Mouse (Mus musculus) stomach, embryonic 16.5 days (tissue): Measurements from ENCODE around the gene Ankrd28. TPM values are rescaled to one million over a fixed set of nuclear protein-coding genes. Genes with fewer than 3 reads are reported as not detected.
A peak's percentile ranks its signal among the peaks of the same experiment; 100 is the strongest.

Experiments
- ATAC-seq: fragments of 200-750 bp; cut with Nextera tagmentation; 2 replicates; pipeline ENCODE4 v1.8.0; 2017; ENCODE audit warnings: moderate number of reproducible peaks, moderate TSS enrichment; ENCODE audit not compliant: insufficient read depth, low FRiP score
- H3K27ac ChIP-seq: fragments of 300-500 bp; sonication (generic); 2 replicates; pipeline ENCODE4 v1.5.1; 2014; ENCODE audit warnings: low read length
- H3K27me3 ChIP-seq: fragments of 300-500 bp; sonication (generic); 2 replicates; pipeline ENCODE4 v1.6.1; 2014; ENCODE audit warnings: low read length, control low read depth, mixed read lengths; ENCODE audit not compliant: control insufficient read depth, insufficient read depth
- H3K36me3 ChIP-seq: fragments of 300-500 bp; sonication (generic); 2 replicates; pipeline ENCODE4 v1.6.1; 2014; ENCODE audit warnings: low read length; ENCODE audit not compliant: control insufficient read depth, insufficient read depth
- H3K4me1 ChIP-seq: fragments of 300-500 bp; sonication (generic); 2 replicates; pipeline ENCODE4 v1.6.1; 2014; ENCODE audit warnings: low read length, control low read depth, mixed read lengths; ENCODE audit not compliant: control insufficient read depth, insufficient read depth
- H3K4me2 ChIP-seq: fragments of 300-500 bp; sonication (generic); 2 replicates; pipeline ENCODE4 v1.6.1; 2014; ENCODE audit warnings: low read depth, low read length, mixed read lengths
- H3K4me3 ChIP-seq: fragments of 300-500 bp; sonication (generic); replicated peaks from 2 replicates; pipeline ENCODE4 v1.5.1; 2014; ENCODE audit warnings: mild to moderate bottlenecking, low read length
- H3K9ac ChIP-seq: fragments of 300-500 bp; sonication (generic); 2 replicates; pipeline ENCODE4 v1.6.1; 2014; ENCODE audit warnings: low read length
- H3K9me3 ChIP-seq: fragments of 300-500 bp; sonication (generic); replicated peaks from 2 replicates; pipeline ENCODE4 v1.6.1; 2016; ENCODE audit warnings: low read length, control low read depth; ENCODE audit not compliant: control insufficient read depth
- WGBS: fragments of 180-500 bp; shearing (Covaris S2); extraction: QIAGEN DNeasy Blood & Tissue Kit; methylation state at CpG from one replicate; pipeline ENCODE4 v1.1.7; 2014; 5-methylcytosine and 5-hydroxymethylcytosine counted together
- polyA plus RNA-seq: library from polyadenylated mRNA; unstranded; fragments of >200 nt; fragmentation: Nextera tagmentation; extraction: Ambion mirVana; gene quantifications from 2 replicates; pipeline ENCODE4 v1.2.1, GENCODE M21; 2015

The Ankrd28 gene
- polyA plus RNA-seq, 1 experiment from 2014 or later: 8.4 TPM

DNA sequence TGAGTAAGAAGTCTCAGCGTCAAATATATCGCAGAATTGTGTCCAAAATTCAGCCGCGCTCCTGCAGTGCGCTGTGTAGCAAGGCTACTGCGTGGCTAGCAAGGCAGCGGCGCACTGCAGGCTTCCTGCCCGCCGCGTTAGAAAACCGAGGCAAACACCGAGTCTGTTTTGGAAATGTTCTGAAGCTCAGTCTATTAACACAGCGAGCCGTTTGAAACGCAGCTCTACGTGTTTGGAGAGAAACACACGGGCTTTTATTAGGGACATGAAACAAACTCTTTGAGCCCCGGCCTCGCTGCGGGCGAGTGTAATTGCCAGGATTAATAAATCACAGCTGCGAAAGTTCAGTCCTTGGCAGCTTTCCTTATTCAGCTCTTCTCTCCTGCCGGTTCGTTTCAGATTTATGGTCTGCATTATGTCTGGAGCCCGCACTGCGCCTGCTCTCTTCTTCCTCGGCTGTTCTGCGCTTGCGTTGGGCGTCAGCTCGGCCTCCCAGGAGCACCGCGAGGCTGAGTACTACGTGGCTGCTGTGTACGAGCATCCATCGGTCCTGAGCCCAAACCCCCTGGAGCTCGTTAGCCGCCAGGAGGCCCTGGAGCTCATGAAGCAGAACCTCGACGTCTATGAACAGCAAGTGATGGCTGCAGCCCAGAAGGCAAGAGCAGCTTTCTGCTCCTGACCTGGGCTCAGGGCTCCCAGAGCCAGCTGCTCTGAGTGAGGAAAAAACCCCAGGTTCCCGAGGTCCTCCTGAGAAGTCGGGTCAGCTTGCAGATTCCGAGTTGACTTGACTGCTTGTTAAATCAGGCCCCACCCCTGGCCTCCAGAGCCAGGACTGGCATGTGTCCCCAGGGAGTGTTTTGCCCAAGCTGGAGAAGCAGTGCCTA is 168.5 kb downstream of the Ankrd28 start:
- peak; percentile 92 for ATAC-seq
- no peaks in the 10 kb centered on the region for H3K27me3 ChIP-seq
- H3K27ac ChIP-seq: peak overlapping the region; percentile 100
- H3K36me3 ChIP-seq: peaks cover 4% of the 10 kb centered on the region
- peaks cover 79% of the 10 kb centered on the region for H3K4me1 ChIP-seq
- WGBS: 4% methylated on average over 44 of the region's 44 CpGs
- no peaks in the 10 kb centered on the region for H3K9me3 ChIP-seq
- peak overlapping the region; percentile 80 for H3K9ac ChIP-seq
- peak overlapping the region; percentile 47 for H3K4me3 ChIP-seq
- H3K4me2 ChIP-seq: peak overlapping the region; percentile 68

DNA sequence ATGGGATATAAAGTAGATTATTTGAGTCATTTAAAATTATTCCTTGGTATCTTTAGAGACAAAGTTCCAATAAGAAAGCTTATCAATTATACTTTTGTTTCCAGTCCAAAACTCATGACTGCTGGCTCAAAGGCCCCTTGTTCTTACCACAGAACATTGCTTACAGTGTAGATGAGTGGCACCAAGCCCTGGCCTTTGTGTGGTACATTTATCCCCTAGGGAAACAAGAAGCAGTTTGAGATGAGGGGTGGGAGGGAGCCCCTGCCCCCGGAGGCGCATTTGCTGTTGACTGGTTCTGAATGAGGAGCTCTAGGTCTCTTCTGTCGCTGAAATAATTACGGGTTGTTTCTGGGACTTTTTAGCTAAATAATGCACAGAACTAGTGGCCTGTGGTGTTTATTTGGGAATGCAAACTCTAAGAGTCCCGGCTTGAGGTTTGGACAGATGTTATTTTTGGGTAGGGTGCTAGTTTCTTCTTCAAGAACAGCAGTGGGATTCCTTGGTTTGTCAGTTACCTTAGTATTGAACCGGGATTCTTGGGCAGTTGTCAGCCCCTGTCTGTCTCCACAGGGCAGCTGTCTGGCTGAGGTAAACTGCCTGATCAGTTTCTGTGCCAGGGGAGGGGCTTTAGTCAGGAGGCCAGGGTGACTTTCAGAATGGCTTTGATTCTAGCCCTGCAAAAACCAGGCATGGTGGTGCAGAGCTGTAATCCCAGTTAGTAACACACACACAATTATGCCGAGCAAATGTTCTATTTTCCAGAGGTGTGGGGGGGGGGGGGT is 169.9 kb downstream of the Ankrd28 start:
- no peak for ATAC-seq
- Histone ChIP-seq H3K4me1 (peaks cover 73% of the 10 kb centered on the region), H3K9ac (no peak overlapping the region), H3K4me2 (no peak overlapping the region), H3K27ac (peak overlapping the region; percentile 100), H3K9me3 (no peaks in the 10 kb centered on the region), H3K36me3 (no peaks in the 10 kb centered on the region), H3K27me3 (no peaks in the 10 kb centered on the region), H3K4me3 (no peak overlapping the region)
- WGBS: 63% methylated on average over 7 of the region's 7 CpGs

DNA sequence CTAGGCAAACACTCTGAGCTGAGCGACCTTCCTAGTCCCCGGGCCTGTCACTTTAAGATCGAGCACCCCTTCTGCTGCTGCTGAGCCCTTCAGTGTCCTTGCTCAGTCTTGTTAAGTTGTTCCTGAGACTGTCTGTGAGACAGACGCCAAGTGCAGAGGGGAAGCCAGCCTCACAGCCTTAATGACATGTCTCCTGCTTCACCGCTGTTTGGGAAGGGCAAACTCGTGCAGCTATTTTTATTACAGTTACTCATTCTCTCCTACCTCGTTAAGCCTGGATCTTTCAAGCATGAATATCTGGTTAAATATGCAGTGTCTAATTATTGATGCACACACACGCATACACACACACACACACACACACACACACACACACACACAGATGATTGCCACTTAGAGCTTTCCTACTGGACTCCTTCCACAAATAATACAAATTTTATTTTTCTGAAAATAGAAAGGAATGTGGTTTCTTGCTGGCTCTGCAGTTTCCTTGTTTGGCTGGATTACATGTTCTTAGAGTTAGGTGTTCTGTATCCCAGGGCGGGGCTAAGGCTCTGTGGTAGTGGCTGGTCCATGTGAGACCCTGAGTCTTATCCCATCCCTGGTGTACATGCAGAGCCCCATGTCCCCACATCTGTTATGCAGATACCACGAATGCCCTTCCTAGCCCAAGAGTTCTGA is 170.8 kb downstream of the Ankrd28 start:
- 0 out of 2 replicates have a peak, but pooled peaks have one; percentile 25 for ATAC-seq
- H3K9me3 ChIP-seq: no peaks in the 10 kb centered on the region
- no peak overlapping the region for H3K4me2 ChIP-seq
- H3K27ac ChIP-seq: peak overlapping the region; percentile 100
- no peaks in the 10 kb centered on the region for H3K36me3 ChIP-seq
- H3K27me3 ChIP-seq: no peaks in the 10 kb centered on the region
- no peak overlapping the region for H3K4me3 ChIP-seq
- peaks cover 64% of the 10 kb centered on the region for H3K4me1 ChIP-seq
- WGBS: 47% methylated on average over 10 of the region's 10 CpGs
- no peak overlapping the region; the same call in 1 of the 2 replicates for H3K9ac ChIP-seq

DNA sequence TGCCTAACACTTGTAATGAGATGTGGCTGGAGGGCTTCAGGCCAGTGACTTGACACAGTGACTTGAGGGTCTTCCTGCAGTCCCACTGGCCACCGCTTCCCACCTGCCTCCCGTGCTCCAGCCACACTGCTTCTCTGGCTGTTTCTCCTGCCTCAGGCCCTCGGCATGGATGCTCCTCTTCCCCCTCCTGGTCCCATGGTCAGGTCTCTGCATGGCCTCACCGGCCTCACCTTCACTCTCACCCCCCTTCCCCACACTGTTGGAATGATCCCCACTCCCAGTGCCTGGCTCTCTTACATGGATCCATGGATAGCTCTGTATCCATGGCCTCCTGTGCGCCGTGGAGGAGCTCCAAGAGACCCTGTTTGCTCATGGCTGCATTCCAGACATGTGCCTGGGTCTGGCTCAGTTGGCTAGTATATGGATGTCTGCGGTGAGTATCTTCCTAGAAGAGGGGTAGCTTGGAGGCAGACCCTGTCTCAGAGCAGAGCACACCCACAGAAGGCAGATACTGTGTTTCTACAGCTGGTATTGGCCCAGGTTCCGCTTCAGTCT is 172.2 kb downstream of the Ankrd28 start:
- no peak overlapping the region for H3K9ac ChIP-seq
- H3K4me2 ChIP-seq: no peak overlapping the region
- no peak overlapping the region for H3K27ac ChIP-seq
- 83% methylated on average over 8 of the region's 8 CpGs for WGBS
- H3K4me1 ChIP-seq: peaks cover 51% of the 10 kb centered on the region
- H3K9me3 ChIP-seq: no peaks in the 10 kb centered on the region
- no peaks in the 10 kb centered on the region for H3K36me3 ChIP-seq
- no peaks in the 10 kb centered on the region for H3K27me3 ChIP-seq
- ATAC-seq: no peak
- H3K4me3 ChIP-seq: no peak overlapping the region

DNA sequence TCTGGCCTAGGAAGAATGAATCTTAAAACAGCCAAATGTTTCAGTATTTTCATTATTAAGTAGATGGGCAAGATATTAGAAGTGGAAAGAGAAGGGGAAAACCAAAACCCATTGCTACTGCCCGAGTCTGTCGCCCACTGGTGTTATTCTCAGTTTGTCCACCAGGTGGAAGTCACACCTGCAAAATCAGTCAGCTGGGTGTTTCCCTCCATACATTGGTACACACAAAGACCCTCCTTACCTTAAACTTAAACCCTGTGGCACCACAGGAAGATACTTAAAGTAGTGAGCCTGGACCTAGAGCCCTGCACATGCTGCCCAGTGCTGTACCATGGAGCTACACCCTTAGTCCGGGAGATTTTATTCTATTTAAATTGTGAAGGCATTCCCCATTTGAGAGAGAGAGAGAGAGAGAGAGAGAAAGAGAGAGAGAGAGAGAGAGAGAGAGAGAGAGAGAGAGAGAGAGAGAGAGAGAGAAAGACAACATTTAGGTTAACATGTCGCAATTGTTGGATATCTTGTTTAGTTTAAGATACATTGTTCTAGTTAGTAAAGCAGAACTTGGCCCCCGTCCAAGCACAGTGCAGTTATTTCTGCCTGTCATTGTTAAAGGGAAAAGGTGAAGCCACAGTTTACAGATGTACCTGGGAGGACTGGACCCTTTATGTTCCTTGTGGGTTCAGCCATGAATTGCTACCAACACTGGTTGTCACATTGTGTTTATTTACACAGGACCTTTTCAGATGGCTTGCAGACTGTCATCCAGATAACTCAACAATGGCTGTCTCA is 173.4 kb downstream of the Ankrd28 start:
- ATAC-seq: no peak
- WGBS: 26% methylated on average over 5 of the region's 5 CpGs
- H3K9ac ChIP-seq: no peak overlapping the region

DNA sequence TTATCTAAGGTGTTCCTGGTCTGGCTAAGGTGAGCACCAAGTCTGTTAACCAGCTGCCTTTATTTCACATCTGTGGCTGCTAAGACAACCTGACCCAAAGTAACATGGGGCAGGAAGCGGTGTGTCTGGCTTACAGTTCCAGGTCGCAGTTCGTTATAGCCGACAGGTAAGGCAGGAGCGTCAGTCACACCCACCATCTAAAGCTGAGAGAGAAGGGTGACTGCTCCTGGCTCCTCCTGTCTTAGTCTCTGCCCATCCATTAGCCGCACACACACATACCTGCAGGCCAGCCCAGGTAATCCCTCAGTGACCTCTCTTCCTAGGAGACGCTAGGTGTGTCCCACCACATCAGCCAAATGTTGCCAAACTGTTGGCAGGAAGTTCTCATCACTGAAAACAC is 174.1 kb downstream of the Ankrd28 start:
- Histone ChIP-seq H3K27ac (no peak overlapping the region), H3K4me2 (no peak overlapping the region), H3K9ac (no peak overlapping the region), H3K9me3 (no peaks in the 10 kb centered on the region), H3K36me3 (no peaks in the 10 kb centered on the region), H3K27me3 (no peaks in the 10 kb centered on the region), H3K4me1 (peaks cover 36% of the 10 kb centered on the region), H3K4me3 (no peak overlapping the region)
- 60% methylated on average over 7 of the region's 7 CpGs for WGBS
- ATAC-seq: no peak

More for the DNA sequence above, 173.4 kb downstream of the Ankrd28 start:
- peaks cover 39% of the 10 kb centered on the region for H3K4me1 ChIP-seq
- no peak overlapping the region for H3K27ac ChIP-seq
- no peaks in the 10 kb centered on the region for H3K9me3 ChIP-seq
- H3K4me2 ChIP-seq: no peak overlapping the region
- no peaks in the 10 kb centered on the region for H3K36me3 ChIP-seq
- no peaks in the 10 kb centered on the region for H3K27me3 ChIP-seq
- H3K4me3 ChIP-seq: no peak overlapping the region

DNA sequence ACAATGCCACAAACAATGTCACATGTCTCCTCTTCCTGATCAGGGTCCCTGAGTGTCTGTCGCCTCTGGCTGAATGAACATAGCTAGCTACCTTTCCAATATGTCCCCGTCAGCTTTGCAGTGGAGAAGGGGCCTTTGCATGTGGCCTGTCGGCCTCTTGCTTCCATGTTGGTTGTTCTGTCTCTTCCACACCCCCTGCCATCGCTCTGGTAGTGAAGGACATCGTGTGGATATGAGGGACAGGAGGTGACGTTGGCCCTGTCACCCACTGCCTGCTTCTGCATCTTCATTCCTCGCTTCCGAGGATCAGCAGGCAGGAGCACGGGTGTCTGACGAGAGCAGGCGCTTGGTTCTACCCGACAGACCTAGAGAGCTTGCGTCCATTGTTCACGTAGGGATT is 175.0 kb downstream of the Ankrd28 start:
- Histone ChIP-seq H3K9ac (no peak overlapping the region), H3K4me2 (no peak overlapping the region), H3K27me3 (no peaks in the 10 kb centered on the region), H3K9me3 (no peaks in the 10 kb centered on the region), H3K4me1 (peaks cover 27% of the 10 kb centered on the region), H3K27ac (no peak overlapping the region), H3K4me3 (no peak overlapping the region), H3K36me3 (no peaks in the 10 kb centered on the region)
- WGBS: 89% methylated on average over 14 of the region's 14 CpGs
- ATAC-seq: no peak

DNA sequence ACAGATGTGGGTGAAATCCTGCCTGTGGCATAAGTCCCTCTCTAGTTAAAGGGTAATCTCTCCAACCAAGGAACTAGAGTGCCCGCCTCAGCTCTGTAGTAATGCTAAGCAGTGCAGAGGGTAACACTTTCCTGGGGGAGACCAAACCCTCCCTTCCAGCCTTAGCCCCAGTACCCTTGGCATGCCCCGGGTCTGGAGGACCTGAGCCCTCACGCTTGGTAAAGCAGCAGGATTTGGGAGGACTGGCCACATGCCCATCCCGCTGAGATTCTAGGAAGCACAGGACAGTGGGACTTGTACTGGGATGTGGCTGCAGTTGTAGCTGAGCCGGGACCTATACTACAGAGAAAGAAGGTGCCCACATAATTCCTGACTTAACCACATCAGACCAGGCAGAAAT is 175.6 kb downstream of the Ankrd28 start:
- WGBS: 86% methylated on average over 5 of the region's 5 CpGs
- H3K27me3 ChIP-seq: no peaks in the 10 kb centered on the region
- no peaks in the 10 kb centered on the region for H3K9me3 ChIP-seq
- H3K27ac ChIP-seq: no peak overlapping the region
- no peaks in the 10 kb centered on the region for H3K36me3 ChIP-seq
- H3K4me3 ChIP-seq: no peak overlapping the region
- ATAC-seq: no peak
- peaks cover 22% of the 10 kb centered on the region for H3K4me1 ChIP-seq
- H3K4me2 ChIP-seq: no peak overlapping the region
- H3K9ac ChIP-seq: no peak overlapping the region
